In genomic region chr7:80197371-80197770, GRCm38 (mm10) we compare ENCODE assay signal across 8 mouse cellular contexts. TPM values are rescaled to one million over a fixed set of nuclear protein-coding genes. Genes with fewer than 3 reads are reported as not detected.
DNase-seq lines count a peak whose midpoint lies in the region; ATAC-seq and TF ChIP-seq lines count a peak whose summit lies in the region.

No protein-coding gene starts in this region.

- H3K4me2 ChIP-seq in hindbrain, embryonic 13.5 days, result peak overlapping the region; percentile 75
- peak overlapping the region; percentile 76 for H3K4me2 ChIP-seq in midbrain, embryonic 15.5 days

- DNase-seq in layer of hippocampus, adult 2 months (ENCODE audit: low spot score in 2 of 2), result no peak
- no peak for DNase-seq in layer of hippocampus, adult 9-11 months
- peak; percentile 54 for DNase-seq in brain, embryonic 14.5 days (ENCODE audit: low read depth)
- no peak for DNase-seq in layer of hippocampus, postnatal 14 days (ENCODE audit: low spot score in 2 of 2)
- DNase-seq in left cerebral cortex, adult 18-20 months (ENCODE audit: low spot score in 2 of 2), result no peak
- no peak for DNase-seq in gastrocnemius, postnatal 14 days

- peaks cover 76% of the 10 kb centered on the region for H3K4me1 ChIP-seq in hindbrain, embryonic 13.5 days (replicated peaks)
- H3K4me1 ChIP-seq in midbrain, embryonic 15.5 days, result peaks cover 67% of the 10 kb centered on the region

- TF ChIP-seq POLR2A in brain, embryonic 14.5 days (IDR thresholded peaks at IDR 0.05; ENCODE audit: borderline replicate concordance, extremely low read depth, insufficient read depth, insufficient read length, poor library complexity, severe bottlenecking), result no peak

- ATAC-seq in hindbrain, embryonic 13.5 days (ENCODE audit: low FRiP score), result no peak
- no peak for ATAC-seq in midbrain, embryonic 15.5 days (replicated peaks)

- peak overlapping the region; percentile 95 for H3K27ac ChIP-seq in layer of hippocampus, adult 2 months
- H3K27ac ChIP-seq in hindbrain, embryonic 13.5 days, result peak overlapping the region; percentile 98
- H3K27ac ChIP-seq in midbrain, embryonic 15.5 days, result peak overlapping the region; percentile 96

- H3K9ac ChIP-seq in hindbrain, embryonic 13.5 days, result peak overlapping the region; percentile 90
- peak overlapping the region; percentile 80 for H3K9ac ChIP-seq in midbrain, embryonic 15.5 days

- 10% methylated on average over 4 of the region's 4 CpGs for WGBS in hindbrain, embryonic 13.5 days
- WGBS in midbrain, embryonic 15.5 days, result 16% methylated on average over 4 of the region's 4 CpGs

- TF ChIP-seq CTCF in layer of hippocampus, adult 2 months (conservative IDR thresholded peaks at IDR 0.05), result peak; percentile 27
- no peak for TF ChIP-seq CTCF in brain, embryonic 14.5 days (IDR thresholded peaks at IDR 0.05; ENCODE audit: borderline replicate concordance, extremely low read depth, insufficient read depth, insufficient read length)

- intact Hi-C loops in gastrocnemius, postnatal 14 days (cut with DNase I; ENCODE audit: low total_unique reads), result no loop called here

- H3K36me3 ChIP-seq in hindbrain, embryonic 13.5 days, result no peaks in the 10 kb centered on the region
- no peaks in the 10 kb centered on the region for H3K36me3 ChIP-seq in midbrain, embryonic 15.5 days (replicated peaks)

- H3K27me3 ChIP-seq in hindbrain, embryonic 13.5 days, result no peaks in the 10 kb centered on the region
- H3K27me3 ChIP-seq in midbrain, embryonic 15.5 days (replicated peaks), result no peaks in the 10 kb centered on the region

- H3K9me3 ChIP-seq in hindbrain, embryonic 13.5 days, result no peaks in the 10 kb centered on the region
- H3K9me3 ChIP-seq in midbrain, embryonic 15.5 days, result no peaks in the 10 kb centered on the region

- H3K4me3 ChIP-seq in layer of hippocampus, adult 2 months, result peak overlapping the region; percentile 78
- H3K4me3 ChIP-seq in hindbrain, embryonic 13.5 days, result peak overlapping the region; percentile 78
- H3K4me3 ChIP-seq in midbrain, embryonic 15.5 days, result peak overlapping the region; percentile 77

RNA-seq across cellular contexts. Expression of gene Sema4b, which starts 10.7 kb away (rescaled TPM):
- total RNA-seq in layer of hippocampus, adult 2 months (2021), result 10 to 100 TPM; 25.7 to 27.5 TPM
- 14.7 and 23.6 TPM in 2 replicates for polyA plus RNA-seq in brain, embryonic 14.5 days (2012; rRNA removed)
- 23.9 and 26.5 TPM in 2 replicates for polyA plus RNA-seq in hindbrain, embryonic 13.5 days (2015; fragmentation: Nextera tagmentation; extraction: Ambion mirVana)
- 26.9 and 27.0 TPM in 2 replicates for polyA plus RNA-seq in midbrain, embryonic 15.5 days (2015; fragmentation: Nextera tagmentation; extraction: Ambion mirVana)
- total RNA-seq in layer of hippocampus, postnatal 14 days (2021), result 10 to 100 TPM; 25.2 to 25.7 TPM
- 10 to 100 TPM; 17.7 to 18.0 TPM for total RNA-seq in left cerebral cortex, adult 18-20 months (2021)
- 1 to 10 TPM; 1.9 to 2.5 TPM for total RNA-seq in gastrocnemius, postnatal 14 days (2021)

RNA-seq across cellular contexts. Expression of gene Cib1, which starts 35.2 kb away (rescaled TPM):
- 10 to 100 TPM; 23.6 to 25.0 TPM for total RNA-seq in layer of hippocampus, adult 2 months (2021)
- polyA plus RNA-seq in brain, embryonic 14.5 days (2012; rRNA removed), result 25.7 and 31.1 TPM in 2 replicates
- polyA plus RNA-seq in hindbrain, embryonic 13.5 days (2015; fragmentation: Nextera tagmentation; extraction: Ambion mirVana), result 35.0 and 38.1 TPM in 2 replicates
- 28.5 and 29.7 TPM in 2 replicates for polyA plus RNA-seq in midbrain, embryonic 15.5 days (2015; fragmentation: Nextera tagmentation; extraction: Ambion mirVana)
- 10 to 100 TPM; 28.1 to 28.8 TPM for total RNA-seq in layer of hippocampus, postnatal 14 days (2021)
- 10 to 100 TPM; 20.4 to 24.3 TPM for total RNA-seq in left cerebral cortex, adult 18-20 months (2021)
- total RNA-seq in gastrocnemius, postnatal 14 days (2021), result 10 to 100 TPM in 1 of 2 experiments, 1 to 10 TPM in 1; 9.4 to 11.3 TPM

RNA-seq across cellular contexts. Expression of gene Gdpgp1, which starts 35.3 kb away (rescaled TPM):
- total RNA-seq in layer of hippocampus, adult 2 months (2021), result 1 to 10 TPM; 6.1 to 6.8 TPM
- polyA plus RNA-seq in brain, embryonic 14.5 days (2012; rRNA removed), result 2.3 and 3.4 TPM in 2 replicates
- 4.1 and 5.3 TPM in 2 replicates for polyA plus RNA-seq in hindbrain, embryonic 13.5 days (2015; fragmentation: Nextera tagmentation; extraction: Ambion mirVana)
- polyA plus RNA-seq in midbrain, embryonic 15.5 days (2015; fragmentation: Nextera tagmentation; extraction: Ambion mirVana), result 4.5 and 5.3 TPM in 2 replicates
- 1 to 10 TPM; 6.3 to 6.4 TPM for total RNA-seq in layer of hippocampus, postnatal 14 days (2021)
- 1 to 10 TPM; 5.3 to 6.4 TPM for total RNA-seq in left cerebral cortex, adult 18-20 months (2021)
- total RNA-seq in gastrocnemius, postnatal 14 days (2021), result 1 to 10 TPM; 1.1 to 1.5 TPM

RNA-seq across cellular contexts. Expression of gene Ttll13, which starts 48.8 kb away (rescaled TPM):
- 1 to 10 TPM; 1.4 to 3.3 TPM for total RNA-seq in layer of hippocampus, adult 2 months (2021)
- polyA plus RNA-seq in brain, embryonic 14.5 days (2012; rRNA removed), result 0.79 and 1.2 TPM in 2 replicates
- 1.7 and 2.1 TPM in 2 replicates for polyA plus RNA-seq in hindbrain, embryonic 13.5 days (2015; fragmentation: Nextera tagmentation; extraction: Ambion mirVana)
- polyA plus RNA-seq in midbrain, embryonic 15.5 days (2015; fragmentation: Nextera tagmentation; extraction: Ambion mirVana), result 2.1 and 2.9 TPM in 2 replicates
- 1 to 10 TPM in 1 of 2 experiments, under 1 TPM in 1; 0.95 to 1.6 TPM for total RNA-seq in layer of hippocampus, postnatal 14 days (2021)
- 1 to 10 TPM; 1.9 to 3.0 TPM for total RNA-seq in left cerebral cortex, adult 18-20 months (2021)
- under 1 TPM; 0.20 to 0.33 TPM for total RNA-seq in gastrocnemius, postnatal 14 days (2021)

Comparison
In these comparisons a context has a peak if more than half of its experiments do, and no peak if none do; other contexts are left out.
1. RNA of gene Sema4b, which starts 10.7 kb away (total RNA-seq): 25.7 to 27.5 TPM in layer of hippocampus, adult 2 months, 25.2 to 25.7 TPM in layer of hippocampus, postnatal 14 days and 17.7 to 18.0 TPM in left cerebral cortex, adult 18-20 months; 1.9 to 2.5 TPM in gastrocnemius, postnatal 14 days; every median in the first group is over 4 times any median in the second.
2. Peak in every context shown above with its lines, with median percentiles within 50 percentile points of each other: H3K27ac ChIP-seq and H3K4me3 ChIP-seq.